Mouse (Mus musculus): ENCODE measurements around the gene Prox1. TPM values are rescaled to one million over a fixed set of nuclear protein-coding genes. Genes with fewer than 3 reads are reported as not detected.

The Prox1 gene
- polyA plus RNA-seq, 3 experiments from 2014 or later: 0.18 TPM; not detected in 2

DNA sequence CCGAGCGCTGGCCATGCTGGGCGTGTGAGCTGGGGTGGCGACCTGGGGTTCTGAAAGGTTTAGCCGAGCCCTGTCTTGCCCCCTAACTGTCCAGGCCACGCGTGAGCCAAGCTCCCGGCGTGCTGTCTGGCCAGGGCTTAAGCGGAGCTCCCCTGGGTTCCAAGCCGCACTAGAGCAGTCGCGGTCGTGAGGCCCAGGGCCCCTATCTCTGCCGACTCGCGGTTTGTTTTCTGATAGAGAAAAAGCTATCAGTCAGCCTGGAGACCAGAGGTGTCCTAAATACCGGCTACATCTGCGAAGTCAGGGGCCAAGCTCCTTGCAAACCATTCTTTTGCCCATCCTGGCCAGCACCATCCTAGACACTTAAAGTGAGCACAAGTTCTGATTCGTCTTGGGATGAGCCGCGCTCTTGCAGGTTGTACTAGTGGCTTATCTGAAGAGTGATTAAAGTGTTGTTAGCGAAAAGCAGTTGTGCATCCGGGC is 2.5 kb upstream of the Prox1 start:
- ATAC-seq: no peak

DNA sequence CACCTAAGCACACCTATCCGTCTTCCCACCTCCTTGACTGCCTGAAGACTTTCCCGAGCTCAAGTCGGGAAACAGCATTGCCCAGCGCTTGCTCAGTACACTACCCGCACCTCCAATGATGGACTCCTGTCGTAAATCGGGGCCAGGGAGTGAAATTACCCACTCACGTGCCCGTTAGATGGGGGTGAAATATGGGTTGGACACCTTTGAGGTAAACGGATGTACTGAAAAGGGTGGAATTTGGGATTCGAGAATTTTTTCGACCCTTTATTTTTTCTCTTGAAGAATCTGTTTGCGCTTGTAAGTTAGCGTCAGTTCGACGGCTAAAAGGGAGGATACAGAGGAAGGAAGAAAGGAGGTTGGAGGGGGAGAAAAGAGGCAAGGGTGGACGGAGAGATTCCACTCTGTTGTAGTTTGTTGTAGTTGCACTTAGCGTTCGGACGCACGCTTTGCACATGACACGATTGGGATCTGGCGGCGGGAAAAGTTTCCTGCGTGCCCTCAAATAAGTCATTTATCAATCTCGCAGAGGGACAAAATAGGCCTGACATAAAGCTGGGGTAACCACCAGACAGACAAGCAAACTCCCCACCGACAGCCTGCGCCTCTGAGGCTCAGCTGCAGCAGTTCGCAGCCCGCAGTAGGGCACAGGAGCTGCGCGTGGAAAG is 1.9 kb upstream of the Prox1 start:
- no peak for ATAC-seq

DNA sequence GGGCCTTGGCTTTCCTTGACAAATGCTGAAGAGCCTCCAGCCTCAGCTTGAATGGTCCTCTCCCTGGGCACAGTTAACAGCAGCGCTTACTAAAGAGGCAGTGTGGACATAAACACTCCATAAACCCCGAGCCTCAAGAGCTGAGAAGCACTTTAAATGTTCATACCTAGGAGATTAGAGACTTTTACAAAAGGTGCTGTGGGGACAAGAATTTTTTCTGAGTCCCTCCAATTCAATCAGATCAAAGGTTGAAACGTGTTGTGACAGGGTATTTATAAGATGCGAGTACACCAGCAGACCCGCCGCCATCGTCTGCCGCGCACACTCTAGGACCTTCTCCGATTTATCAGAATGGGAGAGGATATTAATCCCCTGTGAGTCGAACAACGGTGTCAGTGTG is 1.2 kb upstream of the Prox1 start:
- ATAC-seq: no peak

DNA sequence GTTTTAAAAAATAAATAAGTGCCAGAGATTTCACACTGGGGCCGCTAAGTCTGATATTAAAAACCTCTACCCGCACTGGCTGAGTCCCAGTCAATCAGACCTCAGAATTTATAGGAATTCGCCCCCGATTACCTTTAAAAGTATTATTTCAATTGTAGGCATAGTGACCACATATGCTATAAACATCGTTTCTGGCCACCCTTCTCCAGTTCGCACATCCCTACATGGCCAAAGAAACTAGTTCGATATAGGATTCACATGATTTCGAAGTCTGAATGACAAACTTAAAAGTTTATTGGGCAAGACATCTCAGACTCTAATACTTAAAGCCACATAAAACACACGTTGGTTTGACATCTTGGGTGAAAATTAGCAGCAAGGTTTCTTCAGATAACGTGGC is 827 bp upstream of the Prox1 start:
- no peak for ATAC-seq

DNA sequence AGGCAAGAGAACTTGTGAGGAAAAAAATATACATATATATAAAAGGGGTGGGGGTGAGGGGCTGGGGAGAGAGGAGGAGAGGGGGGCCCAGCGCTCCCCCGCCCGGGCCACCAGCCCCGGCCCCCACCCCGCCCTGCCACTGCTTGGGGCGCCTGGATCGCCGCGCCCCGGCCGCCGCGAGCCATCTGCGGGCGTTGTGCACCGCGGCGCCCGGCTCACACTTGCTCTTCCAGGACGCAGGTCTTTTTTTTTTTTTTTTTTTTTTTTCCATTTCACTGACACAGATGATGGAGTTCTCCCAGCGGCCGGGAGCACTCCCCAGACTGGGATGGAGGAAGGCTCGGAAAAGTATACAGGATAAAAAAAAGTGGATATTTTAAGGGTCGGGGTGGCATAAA is 304 bp upstream of the Prox1 start:
- no peak for ATAC-seq

DNA sequence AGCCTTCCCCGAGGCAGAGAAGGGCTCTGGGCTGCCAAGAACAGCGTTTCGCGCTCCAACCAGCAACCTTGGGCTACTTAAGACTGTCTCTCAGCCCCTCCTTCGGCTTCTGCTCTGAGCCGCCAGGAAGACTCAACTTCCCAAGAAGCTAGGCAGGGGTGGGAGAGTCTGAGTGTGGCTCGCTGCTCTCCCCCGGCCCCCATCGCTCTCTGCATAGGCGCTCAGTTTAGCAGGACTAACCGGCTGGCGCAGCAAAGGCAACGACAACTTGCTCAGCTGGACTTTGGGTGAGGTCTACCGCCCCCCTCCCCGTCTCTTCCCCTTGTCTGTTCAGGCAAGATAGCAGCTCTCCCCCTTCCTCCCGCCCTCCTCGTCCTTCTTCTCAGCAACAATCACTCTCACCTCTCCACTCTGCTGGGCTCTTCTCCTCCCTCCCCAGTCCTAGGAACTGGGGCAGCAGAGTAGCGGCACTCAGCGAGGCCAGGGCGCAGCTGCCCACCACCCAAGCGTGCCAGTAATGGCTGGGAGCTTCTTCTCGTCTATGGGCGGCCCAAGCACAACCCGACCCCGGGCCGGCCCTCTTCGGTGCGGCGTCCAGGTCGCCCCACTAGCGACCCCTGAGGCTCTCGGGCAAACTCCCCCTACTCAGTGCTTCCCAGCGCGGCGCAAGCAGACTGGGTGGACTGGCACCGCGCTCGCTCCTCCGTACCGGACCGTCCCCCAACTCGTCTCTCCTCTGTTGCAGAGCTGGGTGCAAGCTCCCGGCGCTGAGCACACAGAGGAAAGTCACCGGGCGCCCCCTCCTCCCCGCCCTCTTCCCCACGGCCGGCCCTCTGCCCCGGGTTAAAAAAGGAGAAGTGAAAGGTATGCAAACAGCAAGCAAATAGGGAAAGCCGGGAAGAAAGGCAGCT is 1.5 kb downstream of the Prox1 start:
- no peak for ATAC-seq

DNA sequence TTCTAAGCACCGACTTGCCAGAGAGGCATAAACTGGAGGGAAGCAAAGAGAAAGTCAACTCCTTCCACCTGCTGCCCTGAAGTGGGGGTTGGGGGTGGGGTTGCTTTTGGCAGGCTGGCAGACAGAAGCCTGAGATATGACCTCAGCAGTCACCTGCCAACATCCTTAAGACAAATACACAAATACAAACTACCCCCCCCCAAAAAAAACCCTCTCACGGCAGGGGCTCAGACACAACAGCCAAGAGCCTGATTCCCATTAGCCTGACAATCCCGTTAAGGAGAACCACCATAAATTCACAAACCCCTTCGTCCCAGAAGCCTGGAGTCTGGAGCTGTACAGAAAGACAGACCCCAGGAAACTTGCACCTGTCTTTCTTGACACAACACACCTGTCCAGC is 2.4 kb downstream of the Prox1 start:
- ATAC-seq: no peak

DNA sequence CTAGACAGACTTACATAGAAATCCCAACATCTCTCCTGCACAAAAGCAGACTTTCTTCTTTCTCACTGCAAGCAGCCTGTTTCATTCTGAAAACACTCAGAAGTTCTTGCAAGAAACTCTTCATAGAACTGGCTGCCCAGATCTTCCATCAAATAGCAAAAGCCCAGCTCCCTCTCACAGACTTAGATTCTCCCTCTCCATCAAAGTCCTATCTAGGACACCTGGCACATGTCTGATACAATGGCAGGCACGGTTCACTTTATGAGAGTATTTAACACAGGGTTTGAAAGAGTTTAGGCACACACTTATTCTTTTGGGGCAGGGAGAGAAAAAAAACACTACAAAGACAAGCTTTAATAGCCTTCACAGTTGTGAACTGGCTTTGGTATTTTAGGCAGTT is 2.9 kb downstream of the Prox1 start:
- ATAC-seq: no peak

DNA sequence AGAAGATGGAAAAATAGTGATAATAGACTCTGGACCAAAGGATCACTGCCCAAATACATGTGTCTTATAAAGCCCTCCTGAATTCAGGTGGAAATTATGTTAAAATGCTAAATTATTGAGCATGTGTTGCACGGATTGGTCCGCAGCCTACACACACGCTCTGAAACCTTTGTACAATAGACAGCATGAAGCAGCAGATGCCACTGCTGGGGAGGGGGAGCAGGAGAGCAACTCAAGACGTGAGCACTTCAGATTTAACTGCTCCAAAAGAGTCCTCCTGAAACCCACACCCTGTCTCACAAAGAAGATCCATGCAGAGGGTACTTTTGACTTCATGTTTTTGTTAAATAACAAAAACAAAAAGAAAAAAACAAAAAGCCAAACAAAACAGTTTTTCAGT is 5.0 kb downstream of the Prox1 start:
- ATAC-seq: no peak

DNA sequence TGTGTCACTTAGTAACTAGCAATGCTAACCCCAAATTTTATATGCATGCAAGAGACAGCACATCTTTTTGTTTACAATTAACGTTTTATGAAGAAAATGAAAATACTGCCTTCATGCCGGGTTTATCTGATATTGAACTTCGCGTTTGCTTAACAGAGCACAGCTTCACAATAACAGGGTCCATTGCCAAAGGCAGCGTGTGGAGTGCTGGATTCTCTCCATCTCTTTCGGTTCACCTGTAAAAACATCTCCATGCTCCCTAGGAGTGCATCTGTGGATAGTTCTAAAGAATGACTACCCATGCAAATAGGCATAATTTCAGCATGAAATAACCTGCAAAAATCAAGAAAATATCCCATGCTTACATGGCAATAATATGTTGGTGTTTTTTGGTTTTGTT is 7.0 kb downstream of the Prox1 start:
- no peak for ATAC-seq

DNA sequence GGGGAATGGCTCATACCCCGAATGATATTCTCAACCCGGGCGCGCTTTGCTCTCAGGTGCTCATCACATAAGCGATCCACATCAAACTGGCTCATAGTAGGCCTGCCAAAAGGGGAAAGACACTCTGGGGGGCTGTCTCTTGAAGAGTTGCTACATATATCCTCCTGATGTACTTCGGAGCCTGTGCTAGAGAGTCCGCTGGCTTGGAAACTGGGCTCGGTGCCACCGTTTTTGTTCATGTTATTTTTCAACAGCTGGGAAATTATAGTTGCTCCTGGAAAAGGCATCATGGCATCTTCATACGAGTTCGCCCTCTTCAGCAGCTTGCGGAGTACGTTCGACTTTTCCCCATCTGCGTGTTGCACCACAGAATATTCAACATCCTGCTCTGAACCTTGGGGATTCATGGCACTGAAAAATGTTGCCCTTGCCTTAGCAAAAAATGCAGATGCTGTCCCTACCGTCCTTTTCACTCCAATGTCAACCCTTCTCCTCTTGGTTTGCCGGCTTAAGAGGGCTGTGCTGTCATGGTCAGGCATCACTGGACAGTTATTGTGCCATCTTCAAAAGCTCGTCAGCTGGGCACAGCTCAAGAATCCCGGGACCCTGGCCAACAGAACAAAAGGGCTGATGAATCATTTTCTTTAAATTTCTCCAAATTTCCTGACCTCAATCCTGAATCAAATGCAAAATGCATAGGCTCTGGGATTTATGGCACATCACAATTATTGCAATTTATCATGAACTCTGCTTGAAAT is 8.6 kb downstream of the Prox1 start:
- ATAC-seq: no peak

DNA sequence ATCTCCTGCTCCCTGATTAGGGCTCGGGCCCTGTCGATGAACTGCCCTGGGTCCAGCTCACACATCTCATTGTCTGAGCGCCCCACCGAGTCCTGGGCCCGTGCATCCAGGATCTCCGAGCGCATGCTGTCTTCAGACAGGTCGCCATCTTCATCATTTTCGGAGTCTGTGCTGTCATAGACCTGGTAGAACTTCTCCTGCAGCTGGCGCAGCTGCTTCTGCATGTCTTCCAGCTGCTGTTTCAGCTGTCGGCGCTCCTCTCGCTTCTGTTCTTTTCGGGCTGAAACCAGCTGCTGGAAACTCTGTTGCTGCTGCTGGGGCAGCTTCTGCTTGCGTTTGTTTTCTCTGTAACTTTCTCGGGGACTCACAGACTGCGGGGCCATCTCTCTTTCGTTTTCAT is 9.2 kb downstream of the Prox1 start:
- no peak for ATAC-seq

DNA sequence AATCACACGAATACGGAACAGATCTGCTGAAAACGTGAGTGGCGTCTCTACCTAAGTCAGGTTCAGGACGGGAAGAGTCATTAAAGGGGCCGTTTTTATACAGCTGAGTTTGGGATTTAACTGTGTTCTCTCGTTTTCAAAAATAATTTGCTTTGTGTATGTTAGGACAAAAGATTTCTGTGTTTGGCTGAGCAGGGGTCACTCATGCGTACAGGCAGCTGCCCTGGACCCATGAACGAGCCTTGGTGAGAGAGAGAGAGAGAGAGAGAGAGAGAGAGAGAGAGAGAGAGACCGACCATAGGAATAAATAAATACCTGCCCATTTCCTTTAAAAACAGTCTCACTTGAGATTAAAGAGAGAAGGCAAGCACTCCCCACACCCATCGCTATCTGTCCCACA is 11.1 kb downstream of the Prox1 start:
- no peak for ATAC-seq

DNA sequence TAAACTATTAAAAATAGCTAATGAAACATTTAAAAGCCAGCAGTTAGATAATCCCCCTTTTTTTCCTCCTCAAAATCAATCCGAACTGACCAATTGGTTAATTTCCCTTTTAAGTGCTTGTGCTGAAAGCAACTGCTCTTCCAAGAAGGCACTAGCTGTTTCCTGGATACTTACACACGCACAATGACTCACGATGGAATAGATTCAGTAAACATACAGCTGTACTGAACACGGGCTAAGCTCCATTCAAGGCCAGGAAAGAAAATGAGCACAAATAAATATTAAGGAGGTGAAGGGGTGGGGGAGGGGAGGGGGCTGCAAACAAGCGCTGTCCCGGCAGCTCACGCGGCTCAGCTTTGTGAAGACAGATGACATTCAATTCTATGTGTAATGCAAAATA is 14.8 kb downstream of the Prox1 start:
- ATAC-seq: no peak

DNA sequence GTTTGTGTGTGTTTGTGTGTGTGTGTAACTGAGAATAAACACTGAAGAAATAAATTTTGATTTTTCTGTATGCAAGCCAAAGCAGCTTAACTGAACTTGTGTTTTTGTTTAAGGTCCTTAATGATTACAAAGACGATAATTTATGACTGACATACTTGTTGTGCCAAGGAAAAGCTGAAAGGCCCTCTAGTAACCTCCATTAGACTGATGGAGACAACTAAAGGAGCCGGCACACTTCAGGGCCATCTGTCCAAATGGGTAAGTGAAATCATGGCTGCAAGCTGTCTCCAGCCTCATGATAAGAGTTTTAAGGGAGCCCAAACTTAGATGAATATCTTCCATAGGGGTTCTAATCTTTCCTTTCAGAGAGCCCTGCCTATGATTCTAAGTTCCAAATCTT is 15.5 kb downstream of the Prox1 start:
- ATAC-seq: no peak

DNA sequence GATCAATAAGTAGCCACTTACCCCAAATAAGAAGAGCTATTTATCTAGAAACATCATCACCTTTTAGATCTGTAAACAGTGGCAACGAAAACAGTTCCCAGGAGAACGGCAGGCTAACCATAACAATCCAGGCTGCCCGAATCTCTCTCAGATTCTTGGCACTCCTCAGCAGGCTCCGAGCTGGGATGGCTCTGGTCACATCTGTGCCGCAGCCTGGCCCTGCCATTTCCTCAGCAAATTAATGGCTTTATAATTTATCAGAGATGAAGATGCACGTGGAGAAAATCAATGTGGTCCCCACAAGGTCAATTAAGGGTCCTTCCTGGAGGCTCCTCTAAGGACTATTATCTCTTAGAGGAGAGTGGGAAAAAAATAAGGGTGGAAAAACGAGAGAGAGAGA is 16.2 kb downstream of the Prox1 start:
- ATAC-seq: no peak

DNA sequence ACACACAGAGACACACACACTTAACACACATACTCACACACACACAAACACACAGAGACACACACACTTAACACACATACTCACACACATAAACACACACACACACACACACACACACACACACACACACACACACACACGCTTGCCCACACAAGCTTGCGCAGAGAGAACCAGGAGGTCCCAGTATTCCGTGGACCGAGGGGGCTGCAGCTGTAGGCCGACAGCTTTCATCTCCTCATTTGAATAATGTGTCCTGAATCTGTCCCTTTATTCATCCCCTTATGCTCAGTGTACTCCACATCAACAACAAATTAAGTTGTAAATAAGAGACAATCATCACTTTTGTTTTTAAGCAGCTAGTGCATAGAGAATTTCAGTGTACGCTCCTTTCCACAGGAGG is 17.9 kb downstream of the Prox1 start:
- no peak for ATAC-seq

DNA sequence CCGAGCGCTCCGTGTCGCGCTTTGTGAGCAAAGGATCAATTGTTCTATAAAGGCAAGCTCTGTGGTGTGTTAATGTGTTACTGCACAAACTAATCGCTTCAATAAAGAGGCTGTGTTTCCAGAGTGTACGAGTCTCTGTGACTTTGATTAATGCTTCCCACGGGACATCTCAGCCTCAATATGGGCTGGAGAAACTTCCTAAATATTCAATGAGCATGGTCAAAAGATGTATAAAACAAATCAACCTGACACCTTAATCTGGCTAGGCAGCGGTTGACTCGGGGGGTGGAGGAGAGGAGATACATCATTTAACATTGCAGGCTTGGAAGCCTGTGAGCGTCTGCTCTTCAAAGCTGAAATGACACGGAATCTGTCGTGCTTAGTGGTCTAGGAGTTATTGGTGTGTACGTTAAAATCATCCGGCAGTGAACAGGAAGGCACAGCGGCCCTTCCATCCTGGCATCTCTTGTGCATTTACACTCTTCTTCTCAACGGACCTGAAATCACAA is 21.2 kb downstream of the Prox1 start:
- no peak for ATAC-seq

DNA sequence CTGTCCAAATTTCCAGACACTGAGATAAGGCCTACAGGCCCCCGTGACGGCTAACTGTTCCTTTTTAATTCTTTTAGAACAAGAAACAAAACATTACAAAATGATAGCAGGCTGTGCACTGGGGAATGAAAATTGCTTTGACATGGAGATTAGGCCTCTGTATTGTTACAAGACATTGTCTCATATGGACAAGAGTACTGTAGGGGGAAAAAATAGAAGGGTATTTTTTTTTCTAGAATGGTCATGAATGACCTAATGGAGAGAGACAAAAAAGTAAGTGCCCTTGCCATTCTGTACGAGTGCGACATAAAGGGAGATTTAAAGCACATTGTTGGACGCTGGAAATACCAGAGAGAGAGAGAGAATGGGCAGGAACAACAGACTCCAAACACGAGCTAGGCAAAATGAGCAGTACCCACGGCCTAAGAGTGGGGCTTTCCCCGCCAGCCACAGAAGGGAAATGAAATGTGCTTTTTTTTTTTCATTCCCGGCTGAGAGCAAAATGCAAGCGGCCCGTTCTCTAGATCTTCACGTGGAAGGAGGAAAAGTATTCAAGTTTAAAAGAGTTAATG is 21.8 kb downstream of the Prox1 start:
- ATAC-seq: no peak

DNA sequence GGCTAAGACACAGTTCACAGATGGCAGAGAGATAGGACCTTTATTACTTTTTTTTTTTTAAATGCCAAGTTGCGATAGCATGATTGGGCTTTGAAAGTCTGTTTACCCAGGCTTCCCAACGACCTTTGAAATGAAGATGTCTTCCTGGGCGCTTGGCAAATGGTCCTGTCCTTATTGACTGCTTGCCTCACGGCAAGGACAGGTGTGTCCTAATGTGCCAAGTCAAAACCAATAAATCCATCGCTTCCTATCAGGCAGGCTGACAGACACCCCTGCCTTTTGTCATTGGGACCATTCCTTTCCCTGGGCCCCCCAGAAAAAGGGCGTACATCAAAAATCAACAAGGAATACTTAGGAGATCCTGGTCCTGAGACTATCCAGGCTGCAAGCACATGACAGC is 22.7 kb downstream of the Prox1 start:
- no peak for ATAC-seq

DNA sequence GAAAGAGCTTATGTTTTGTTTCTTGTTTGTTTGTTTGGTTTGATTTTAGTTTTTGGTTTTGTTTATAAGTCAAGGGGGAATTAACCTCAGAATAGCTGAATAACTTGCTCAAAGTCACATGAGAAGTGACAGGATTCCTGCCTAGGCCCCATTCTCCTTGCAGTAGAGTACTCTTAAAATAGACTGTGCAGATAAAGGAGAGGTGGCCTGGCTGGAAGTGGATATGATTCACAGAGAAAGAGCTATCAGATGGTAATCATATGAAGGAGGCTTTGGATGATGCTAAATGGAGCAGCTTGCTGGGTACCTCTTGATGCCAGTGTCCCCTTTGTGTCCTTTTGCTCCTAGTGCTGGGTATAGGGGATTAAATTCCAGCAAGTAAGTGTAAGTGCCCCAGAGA is 26.1 kb downstream of the Prox1 start:
- ATAC-seq: no peak

DNA sequence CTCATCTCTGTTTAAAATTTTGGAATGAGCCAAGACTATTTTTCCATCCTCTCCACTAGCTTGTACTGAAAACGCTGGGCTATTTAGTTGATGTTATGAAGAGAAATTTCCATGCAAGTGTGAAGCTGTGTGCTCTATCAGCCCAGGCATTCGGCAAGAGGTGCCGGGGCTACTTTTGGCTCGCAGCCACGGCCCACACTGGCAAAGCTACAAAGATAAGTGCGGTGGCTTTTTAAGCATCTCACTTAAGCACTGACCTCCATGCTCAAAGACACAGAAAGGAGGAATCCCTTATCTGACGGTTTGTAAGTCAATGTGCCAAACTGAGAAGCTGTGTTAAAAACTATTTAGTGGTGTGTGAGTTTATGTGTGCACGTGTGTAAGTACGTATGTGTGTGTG is 26.9 kb downstream of the Prox1 start:
- no peak for ATAC-seq

DNA sequence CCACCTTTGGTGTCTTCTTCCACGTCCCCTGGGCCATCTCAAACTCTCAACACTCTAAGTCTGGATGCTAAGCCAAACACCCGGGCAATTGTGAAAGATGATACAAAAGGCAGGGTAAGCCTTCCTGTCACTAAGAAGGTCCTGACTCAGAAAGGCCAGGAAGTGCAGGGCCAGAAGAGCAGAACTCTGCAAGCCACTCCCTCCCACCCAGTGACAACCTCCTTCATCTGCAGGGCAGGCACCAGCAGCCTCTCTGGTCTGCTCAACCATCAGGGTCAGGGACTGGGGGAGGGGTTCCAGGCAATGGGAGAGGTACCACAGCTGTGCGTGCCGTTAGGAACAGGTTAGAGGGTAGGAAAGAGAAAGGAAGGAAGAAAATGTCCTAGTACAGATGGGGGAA is 27.9 kb downstream of the Prox1 start:
- no peak for ATAC-seq

Data from inflammation-experienced regulatory T-cells, adult 6 months (primary cell).